Mouse (Mus musculus) 3T3-L1 (cell line): ENCODE measurements at regions not wholly inside any gene's neighbourhood (a gene's known extent, or its start where the extent isn't known, plus 50 kb on each side); places are given as distances from the start of the nearest gene placed in this dataset.

Source experiments
- DNase-seq: peaks from one replicate; pipeline ENCODE4 v3.0.0-alpha.2; 2015; ENCODE audit warnings: low read depth, low spot score

DNA sequence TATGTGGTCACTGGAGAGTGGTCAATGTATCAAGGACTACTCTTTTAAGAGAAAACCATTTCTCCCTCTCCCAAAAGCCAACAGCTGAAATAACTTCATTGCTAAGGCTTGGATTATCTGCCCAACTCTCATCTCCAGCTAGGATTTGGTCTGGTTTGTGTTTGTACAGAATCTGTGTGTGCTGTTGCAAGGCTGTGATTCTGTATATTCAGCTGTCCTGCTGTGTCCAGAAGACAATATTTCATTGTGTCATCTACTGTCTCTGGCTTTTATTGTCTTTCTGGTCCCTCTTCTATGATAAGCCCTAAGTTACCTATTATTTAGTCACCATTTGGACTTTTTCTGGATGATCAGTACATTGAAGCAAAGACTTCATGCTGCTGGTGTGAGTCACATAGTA is 110.9 kb downstream of the Cenpc1 start:
- no peak for DNase-seq

DNA sequence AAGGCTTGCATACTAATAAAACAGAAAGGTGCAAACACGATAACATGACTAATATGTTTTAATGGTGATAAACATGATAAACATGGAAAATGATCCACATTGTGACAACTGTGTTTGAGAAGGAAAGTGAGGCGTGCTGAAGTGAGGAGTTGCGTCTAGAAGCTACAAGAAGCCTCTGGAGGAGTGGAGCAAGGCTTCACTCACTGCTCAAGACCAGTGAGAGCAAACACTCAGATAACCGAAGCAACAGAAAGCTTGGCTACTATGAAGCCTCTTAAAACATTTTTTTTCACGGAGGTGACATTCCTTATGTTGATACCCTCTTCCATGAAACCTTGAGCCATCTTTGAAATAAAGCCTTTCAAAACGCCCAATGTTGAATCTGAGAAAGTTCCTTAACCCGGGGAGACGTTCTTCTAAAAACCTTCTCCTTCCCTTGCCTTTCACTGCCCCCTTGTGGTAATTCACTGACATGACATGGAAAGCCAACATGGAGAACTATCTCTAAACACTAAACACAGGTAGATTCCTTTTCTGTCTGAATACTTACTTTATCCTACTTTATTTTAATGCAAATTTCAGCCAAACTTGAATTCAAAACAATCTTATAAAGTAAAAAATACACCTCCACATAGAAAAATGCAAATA is 128.6 kb downstream of the Cenpc1 start:
- DNase-seq: peak; percentile 78

DNA sequence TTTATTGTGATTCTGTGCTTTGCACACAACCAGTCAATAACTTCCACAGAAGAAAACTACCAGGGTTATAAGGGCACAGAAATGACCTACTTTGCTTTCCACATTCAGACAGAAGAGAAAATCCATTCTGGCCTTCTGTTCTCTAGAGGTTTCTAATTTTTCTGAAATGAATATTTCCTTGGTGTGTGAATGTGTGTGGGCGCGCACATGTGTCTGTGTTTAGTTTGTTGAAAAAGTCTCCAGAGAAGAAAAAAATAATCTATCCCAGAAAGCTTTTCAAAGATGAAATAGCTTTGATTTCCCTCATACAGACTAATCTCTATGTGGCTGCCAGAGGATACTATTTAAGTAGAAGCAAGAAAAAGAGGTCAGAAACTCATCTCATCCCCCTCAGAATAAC is 147.1 kb downstream of the Cenpc1 start:
- DNase-seq: no peak

DNA sequence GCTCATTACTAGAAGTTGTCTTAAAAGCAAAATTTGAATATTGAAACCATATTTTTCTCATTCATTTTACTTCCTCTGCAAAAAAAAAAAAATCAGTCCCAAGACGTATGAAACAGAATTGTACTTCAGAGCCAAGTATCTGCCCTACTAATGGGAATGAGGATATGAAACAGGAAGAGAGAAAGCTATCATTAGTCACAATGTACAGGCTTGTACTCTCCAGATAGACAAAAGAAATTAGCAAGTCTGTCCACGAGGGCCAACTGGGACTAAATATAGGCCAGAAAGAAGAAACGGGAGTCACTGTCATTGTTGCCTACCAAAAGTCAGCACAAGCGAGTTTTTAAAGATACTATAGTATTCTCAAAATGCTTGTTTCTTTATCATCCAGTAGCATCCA is 150.4 kb downstream of the Cenpc1 start:
- no peak for DNase-seq

DNA sequence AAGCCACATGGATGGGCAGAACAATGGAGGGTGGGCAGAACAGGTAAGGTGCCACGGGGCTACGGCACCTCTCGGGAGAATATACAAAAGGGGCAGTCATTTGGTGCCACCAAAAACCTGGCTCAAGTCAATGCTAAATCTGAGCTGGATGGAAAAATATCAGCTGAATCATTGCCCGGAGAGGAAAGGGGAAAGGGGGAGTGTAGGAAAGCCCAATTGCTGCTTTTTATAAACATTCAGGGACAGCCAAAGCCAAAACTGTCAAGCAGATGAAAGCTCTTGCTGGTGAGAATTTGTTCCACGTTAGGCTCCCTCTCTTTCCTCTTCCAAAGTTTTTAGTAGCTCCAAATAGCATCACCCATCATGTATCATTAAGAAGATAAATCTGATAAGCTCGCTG is 168.9 kb downstream of the Cenpc1 start:
- no peak for DNase-seq

DNA sequence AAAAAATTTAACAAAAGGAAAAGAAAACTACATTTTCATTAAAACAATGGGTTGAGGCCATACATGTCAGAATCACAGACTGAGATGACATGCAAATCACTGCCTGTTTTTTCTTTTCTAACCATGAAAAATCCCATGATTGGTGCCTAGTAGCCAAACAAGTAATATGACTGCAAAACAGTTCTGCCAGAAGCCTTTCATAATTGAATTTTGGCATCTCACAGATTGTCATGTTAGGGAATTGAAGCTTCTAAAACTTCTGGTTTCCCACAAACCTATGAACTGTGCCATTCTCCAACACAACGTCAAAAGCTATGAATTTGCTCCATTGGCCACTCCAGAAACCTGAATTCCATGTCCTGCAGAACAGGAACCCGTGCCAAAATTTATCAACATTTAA is 169.6 kb downstream of the Cenpc1 start:
- DNase-seq: no peak

DNA sequence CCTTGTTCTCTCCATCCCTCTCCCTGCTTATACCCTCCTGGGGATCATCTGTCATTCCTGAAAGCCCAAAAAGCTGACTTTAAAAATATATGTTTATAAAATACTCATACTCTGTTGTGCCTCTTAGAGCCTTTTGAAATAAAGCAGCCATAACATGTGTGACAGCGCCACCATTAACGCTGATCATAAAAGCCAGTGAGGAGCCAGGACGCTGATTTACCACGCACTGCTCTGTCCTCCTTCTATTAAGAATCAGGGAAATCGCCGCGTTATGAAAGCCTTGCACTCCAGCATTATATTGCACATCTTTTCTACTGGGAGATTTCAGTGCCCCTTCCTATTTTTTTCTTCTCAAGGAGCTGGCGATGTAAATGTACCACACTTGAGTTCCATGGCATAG is 195.1 kb downstream of the Cenpc1 start:
- DNase-seq: no peak

DNA sequence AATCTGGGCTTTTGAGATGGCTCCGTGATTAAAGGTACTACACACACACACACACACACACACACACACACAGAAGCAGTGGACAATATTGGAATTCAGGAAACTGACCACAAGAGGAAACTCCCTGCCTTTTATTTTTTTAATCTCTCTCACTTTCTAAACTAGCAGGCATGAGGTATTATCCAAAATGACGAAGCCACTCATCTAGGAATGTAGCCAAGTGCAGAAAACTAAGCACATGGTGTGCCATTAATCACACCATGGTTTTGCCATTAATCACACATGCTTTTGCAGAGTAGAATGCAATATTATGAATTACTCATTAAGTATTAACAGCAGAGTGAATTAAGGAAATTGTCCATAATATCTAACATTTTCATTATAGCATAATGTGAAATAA is 232.8 kb downstream of the Cenpc1 start:
- no peak for DNase-seq

DNA sequence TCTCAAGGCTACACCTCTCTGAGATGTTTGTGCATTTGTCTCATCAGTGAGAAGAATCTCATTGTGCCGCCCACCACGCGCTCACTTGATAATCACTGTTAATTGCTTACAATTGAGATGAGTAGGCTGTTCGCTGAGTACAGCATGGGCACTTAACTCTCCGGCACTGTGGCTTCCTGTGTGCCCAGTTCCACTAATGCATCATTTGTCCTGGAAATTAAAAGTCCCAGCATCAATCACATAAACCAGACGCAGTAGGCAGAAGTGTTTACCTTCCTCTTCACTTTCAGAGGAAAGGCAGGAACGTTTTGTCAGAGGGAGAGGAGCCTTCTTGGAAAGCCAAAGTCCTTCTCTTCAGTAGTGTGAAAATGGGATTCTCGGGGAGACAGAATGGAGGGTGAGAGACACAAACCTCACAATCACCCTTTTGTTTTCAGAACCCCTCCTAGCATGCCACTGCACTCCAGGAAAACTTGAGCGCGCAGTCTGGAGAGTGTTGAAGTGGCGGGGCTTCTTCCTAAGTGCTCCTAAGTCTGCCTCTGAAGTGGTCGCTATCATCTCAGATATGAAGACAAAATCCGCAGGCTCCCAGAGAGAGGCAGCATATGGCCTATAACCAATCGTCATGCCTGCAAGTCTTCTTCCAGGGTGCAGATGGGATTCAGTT is 269.7 kb downstream of the Cenpc1 start:
- DNase-seq: no peak

DNA sequence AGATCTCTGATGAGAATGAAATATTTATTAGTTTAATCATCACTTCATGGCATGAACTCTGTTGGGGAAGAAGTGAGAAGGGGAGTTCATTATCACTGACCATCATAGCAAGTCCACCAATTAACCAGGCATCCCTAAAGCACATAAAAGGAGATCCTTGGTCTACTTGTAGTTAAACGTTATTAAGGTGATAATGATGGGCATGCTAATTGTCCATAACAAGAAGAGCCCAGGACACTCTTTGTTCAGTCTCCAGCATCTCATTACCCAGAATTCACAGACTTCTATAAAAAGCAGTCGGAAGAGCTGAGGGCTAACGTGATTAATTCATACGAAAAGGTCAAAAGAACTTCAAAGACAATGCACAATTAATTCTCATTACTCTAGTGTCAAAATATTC is 272.2 kb downstream of the Cenpc1 start:
- DNase-seq: no peak

DNA sequence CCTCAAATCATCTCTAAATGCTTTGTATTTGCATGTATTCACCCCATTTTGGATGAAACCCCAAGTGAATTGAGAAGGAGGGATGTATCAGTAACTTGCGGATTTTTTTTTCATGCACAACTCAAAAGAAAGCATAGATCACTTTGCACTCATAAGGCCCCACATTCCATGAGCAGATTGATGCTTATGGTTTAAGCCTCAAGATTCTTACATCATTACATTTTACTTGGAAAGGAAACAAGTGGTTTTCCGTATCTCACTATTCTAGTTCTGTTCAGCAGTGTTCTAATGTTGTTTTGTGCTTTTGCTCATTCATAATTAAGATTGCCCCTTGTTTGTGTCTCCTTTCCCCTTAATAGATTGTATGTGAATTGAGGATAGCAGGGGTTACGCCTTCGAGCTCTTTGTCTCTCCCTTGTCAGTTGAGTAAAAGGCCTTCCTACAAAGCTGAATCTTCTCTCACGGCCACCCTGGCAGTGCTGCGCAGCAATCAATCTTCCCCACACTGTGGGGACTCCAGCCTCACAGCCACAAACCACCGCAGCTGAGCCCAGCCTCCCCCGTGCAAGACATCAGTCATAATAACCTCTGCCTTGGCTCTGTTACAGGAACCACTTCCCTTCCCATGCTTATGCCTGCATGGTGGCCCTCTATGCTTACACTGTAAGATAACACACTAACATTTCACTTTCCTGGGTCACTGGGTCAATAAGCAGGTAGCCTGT is 284.5 kb downstream of the Cenpc1 start:
- no peak for DNase-seq

DNA sequence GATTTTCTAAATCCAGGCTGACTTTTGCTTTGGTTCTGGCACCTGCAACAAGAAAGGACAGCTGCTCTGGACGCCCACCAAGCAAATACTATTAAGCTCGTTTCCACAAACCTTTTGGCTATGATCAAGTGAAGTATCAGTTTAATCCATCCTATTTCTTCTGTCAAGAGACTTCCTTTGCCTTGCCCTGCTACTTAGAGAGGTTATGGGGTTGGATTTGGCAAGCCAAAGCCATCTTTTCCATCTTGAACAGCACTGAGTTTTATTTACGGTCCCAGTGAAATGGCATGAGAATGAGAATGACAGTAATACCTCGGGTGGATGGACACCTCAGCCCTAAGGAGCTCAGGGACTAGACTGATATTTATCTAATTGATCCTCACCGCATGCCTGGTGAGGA is 285.4 kb downstream of the Cenpc1 start:
- DNase-seq: no peak

DNA sequence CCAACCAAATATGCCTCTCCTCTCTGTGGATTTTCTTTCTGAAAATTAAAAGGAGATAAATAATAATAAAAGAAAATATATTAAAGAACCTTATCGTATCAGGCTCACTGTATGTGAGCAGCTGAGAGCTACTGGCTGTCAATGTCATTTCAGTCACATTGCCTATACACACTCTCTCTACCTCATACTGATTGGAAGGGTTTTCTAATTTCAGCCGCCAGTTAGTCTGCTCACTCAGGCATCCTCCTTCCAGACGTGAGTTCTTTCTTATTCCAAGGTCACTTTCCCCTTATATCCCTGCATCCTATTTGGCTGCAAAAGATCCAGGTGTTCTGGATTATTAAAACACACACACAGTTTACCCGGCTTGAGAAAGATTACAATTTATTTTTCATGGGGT is 286.2 kb downstream of the Cenpc1 start:
- no peak for DNase-seq

DNA sequence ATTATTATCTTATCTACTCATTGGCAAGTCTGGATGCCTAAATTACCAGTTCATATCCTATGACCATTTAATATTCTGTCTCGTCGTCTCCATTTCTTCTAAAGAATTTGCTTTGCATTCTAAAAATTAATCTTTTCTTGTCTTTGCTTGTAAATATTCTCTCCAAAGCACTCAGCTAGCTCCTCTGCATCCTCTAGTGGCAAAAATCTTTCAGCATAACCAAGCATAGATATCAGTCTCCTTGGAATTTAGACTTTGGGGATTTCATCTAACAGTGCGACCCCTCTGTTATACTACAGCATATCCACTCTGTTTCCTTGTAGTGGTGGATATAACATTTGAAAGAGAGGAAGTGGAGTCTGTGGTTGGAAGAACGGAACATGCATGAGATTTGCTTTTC is 292.7 kb downstream of the Cenpc1 start:
- DNase-seq: no peak

DNA sequence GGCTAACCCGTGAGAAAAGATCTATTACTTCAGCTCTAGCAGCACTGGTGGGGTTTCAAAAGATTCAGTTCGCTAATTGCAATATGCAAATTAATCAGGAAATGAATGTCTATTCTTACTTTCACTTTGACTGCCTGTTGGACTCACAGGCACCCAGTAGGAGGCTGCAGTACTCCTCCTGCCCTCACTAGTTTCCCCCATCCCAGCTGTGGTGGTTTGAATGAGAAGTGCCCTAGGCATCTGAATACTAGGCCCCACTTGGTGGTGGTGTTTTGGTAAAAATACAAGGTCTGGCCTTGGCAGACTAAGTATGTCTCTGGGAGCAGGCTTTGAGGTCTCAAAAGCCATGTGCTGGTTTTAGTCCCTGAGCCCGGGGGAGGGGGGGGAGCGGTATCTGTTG is 293.3 kb downstream of the Cenpc1 start:
- DNase-seq: peak; percentile 47

DNA sequence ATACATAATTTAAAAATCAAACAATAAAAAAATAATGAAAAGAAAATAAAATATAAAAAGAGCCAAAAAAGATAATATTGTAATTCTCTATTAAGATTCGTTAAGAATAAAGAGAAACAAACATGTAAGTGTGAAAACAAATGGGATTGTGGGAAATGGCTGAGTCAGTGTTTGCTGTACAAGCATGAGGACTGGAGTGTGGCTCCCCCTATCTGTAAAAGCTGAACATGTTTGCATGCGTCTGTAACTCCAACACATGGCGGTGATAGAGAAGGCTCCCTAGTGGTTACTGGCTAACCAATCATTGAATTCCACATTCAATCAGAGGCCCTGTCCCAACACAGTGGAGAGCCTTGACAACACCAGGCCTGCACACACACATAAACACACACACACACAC is 298.2 kb downstream of the Cenpc1 start:
- DNase-seq: peak; percentile 10

DNA sequence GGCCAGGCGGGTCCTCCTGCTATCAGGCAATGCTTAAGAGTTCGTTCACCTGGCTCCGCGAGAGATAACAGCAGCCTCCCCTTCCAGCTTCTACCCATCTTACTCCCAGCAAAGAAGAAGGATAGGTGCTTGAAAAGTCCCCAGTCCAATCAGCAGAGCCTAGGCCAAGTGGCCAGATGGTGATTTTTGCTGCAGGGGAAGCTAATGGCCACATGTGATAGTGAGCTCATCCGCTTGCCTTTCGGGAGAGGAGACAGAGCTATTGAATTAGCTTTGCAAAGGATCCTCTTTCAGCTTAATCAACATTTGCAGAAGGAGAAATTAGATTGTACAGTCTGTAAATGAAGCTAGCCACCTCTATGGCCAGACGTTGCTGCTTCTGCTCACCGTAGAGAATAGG is 308.7 kb downstream of the Cenpc1 start:
- DNase-seq: no peak

DNA sequence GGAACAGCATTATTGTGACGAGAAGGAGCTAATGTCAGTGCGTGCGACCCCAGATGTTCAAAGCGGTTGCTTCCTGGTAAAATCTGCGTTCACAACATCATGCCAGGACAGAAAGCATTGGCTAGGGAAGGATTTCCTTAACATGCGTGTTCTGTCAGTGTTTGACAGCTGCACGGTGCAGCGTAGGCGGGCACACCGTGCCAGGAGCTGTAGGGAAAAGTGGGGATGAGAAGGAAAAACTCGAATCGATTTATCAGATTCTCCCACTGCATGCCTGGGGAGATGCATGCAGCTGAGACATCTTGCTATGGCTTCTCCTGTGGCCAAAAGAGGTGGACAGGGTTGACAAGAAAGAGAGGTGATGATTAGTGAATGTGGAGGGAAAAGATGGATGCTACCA is 311.2 kb downstream of the Cenpc1 start:
- DNase-seq: no peak

DNA sequence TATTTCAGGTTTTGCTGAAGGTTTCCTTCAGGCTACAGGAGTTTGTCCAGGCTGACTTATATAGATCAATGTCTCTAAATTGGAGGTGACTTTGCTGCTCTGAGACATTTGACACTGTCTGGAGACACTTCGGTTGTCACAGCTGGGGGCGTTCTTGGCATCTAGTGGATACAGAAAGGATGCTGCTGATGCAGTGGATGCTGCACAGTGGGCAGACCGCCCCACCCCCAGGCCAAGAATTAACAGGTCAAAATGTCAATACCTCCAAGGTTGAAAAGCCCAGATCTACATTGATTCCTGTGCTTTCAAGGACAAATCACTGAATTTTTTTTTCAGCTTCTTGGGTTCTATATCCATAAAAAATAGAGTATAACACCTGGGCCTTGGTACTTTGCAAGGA is 312.3 kb downstream of the Cenpc1 start:
- no peak for DNase-seq

DNA sequence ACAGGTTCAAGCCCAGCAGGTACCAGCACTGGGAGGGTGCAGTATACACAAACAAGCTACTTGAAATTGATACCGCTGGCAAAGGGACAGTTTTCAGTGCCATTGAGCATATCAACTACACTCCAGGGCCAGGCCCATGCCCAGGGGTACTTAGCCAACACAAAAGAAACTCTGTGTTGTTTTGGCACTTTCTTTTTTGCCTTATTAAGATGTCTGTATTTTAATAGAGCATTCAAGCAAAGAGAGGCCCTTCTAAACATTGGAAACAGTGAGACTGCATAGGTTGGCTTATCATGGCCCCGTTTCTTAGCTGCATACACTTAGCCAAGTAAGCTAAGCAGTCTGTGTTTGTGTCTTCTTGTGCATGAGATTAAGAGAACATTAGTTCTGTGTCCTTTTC is 313.7 kb downstream of the Cenpc1 start:
- no peak for DNase-seq

DNA sequence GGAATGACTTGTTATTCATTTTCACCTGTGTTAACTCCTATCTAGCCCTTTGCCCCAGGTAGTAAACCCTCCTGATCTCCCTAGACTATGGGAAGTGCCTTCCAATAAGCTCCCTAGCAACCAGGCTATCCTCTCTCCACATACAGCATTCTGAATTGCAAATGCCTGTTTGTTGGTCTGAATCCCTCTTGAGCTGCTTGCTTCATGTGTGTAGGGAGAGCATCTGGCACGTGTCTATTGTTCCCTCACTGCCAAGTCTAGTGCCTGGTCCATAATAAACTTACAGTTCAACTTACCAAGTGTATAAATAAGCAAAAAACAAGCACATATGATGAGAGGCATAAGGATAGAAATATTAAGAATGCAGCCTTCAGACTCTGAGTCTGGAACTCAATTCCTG is 314.5 kb downstream of the Cenpc1 start:
- no peak for DNase-seq

DNA sequence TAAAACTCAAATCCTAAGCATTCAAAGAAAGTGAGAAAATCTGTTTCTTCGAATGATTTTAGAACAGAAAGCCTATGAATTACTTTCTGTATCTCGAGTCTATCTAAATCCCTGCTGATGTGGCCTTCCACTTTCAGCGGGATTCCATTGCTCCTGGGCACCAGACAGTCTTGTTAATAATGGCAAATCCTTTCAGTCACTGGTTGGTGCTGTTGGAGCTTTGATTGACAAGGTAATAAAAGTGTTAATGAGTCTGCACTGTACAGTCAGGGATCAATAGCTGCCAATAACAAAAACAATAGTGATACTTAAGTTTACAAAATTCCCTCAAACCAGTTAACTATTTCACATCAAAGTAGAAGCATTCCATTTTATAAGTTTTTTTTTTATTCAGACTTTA is 335.8 kb downstream of the Cenpc1 start:
- DNase-seq: no peak

DNA sequence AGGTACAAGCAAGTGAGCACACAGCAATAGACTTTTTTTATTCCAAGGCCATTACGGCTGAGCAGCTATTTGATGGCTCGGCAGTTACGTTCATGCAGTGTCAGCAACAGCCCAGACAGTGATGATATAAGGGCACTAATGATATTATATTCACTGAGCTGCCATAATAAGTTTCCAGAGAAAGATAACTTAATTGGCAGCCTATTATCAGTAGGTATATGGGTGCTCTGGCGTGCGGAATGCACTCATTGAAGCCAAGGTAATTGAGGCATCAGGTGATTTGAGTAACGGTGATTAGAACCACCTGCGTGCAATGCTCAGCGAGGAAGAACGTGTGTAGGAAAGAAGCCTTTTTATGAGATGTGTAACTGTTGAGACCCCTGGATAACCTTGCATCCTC is 358.0 kb downstream of the Cenpc1 start:
- DNase-seq: no peak
